Comparison of ENCODE assay signal across 8 mouse cellular contexts in the genomic region with DNA sequence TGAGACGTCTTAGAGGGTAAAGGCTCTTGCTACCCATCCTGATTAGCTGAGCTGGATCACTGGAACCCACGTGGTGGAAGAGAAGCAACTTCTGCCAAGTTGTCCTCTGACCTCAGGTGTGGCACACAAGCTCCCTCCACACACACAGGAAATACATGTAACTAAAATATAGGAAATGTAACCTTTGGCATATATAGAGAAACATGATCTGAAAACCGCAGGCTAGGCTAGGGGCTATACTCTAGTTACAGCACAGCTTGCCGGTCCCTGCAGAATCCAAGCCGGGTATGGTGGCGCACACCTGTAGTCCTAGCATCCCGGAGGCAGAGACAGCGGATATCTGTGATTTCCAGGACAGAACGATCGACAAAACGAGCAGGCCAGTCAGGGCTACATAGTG. TPM values are rescaled to one million over a fixed set of nuclear protein-coding genes. Genes with fewer than 3 reads are reported as not detected.
DNase-seq lines count a peak whose midpoint lies in the region; ATAC-seq lines count a peak whose summit lies in the region.

No protein-coding gene starts in this region.

- peak overlapping the region; percentile 81 for H3K9ac ChIP-seq in hindbrain, embryonic 14.5 days

- peaks cover 24% of the 10 kb centered on the region for H3K4me1 ChIP-seq in hindbrain, embryonic 14.5 days (replicated peaks; ENCODE audit: control insufficient read depth, insufficient read depth, low read length)
- peaks cover 26% of the 10 kb centered on the region for H3K4me1 ChIP-seq in midbrain, embryonic 10.5 days

- H3K36me3 ChIP-seq in hindbrain, embryonic 14.5 days (replicated peaks; ENCODE audit: control insufficient read depth, insufficient read depth) = peaks cover 22% of the 10 kb centered on the region
- H3K36me3 ChIP-seq in midbrain, embryonic 10.5 days = peaks cover 23% of the 10 kb centered on the region

- peak overlapping the region; percentile 83 for H3K4me3 ChIP-seq in hindbrain, embryonic 14.5 days (replicated peaks; ENCODE audit: low read length)
- H3K4me3 ChIP-seq in midbrain, embryonic 10.5 days = peak overlapping the region; percentile 86

- no peaks in the 10 kb centered on the region for H3K9me3 ChIP-seq in hindbrain, embryonic 14.5 days (ENCODE audit: control insufficient read depth, low read length)
- H3K9me3 ChIP-seq in midbrain, embryonic 10.5 days (replicated peaks) = no peaks in the 10 kb centered on the region

- peak; percentile 31; the same call in 1 of the 2 replicates for ATAC-seq in hindbrain, embryonic 14.5 days (ENCODE audit: low FRiP score)

- H3K4me2 ChIP-seq in hindbrain, embryonic 14.5 days (replicated peaks) = peak overlapping the region; percentile 96

- peak overlapping the region; percentile 83 for H3K27ac ChIP-seq in hindbrain, embryonic 14.5 days
- peak overlapping the region; percentile 89 for H3K27ac ChIP-seq in midbrain, embryonic 10.5 days (replicated peaks)

- no peaks in the 10 kb centered on the region for H3K27me3 ChIP-seq in hindbrain, embryonic 14.5 days (ENCODE audit: control insufficient read depth, insufficient read depth, low read length)
- no peaks in the 10 kb centered on the region for H3K27me3 ChIP-seq in midbrain, embryonic 10.5 days (ENCODE audit: low read depth, poor library complexity, severe bottlenecking)

- WGBS in hindbrain, embryonic 14.5 days = 2% methylated on average over 11 of the region's 11 CpGs
- under 1% methylated on average over 11 of the region's 11 CpGs for WGBS in midbrain, embryonic 10.5 days

- DNase-seq in adrenal gland, postnatal 25 days = peak; percentile 6
- DNase-seq in adrenal gland, adult 18-20 months (ENCODE audit: low spot score in 2 of 2) = no peak
- peak; percentile 5 to 10 for DNase-seq in spleen, postnatal 36 days (ENCODE audit: low spot score in 2 of 2)
- DNase-seq in spleen, postnatal 14 days (ENCODE audit: low spot score in 2 of 2) = no peak
- DNase-seq in hindbrain, embryonic 14.5 days (ENCODE audit: low spot score) = peak; percentile 30
- no peak for DNase-seq in midbrain, embryonic 10.5 days (ENCODE audit: low spot score)
- DNase-seq in layer of hippocampus, adult 18-20 months (ENCODE audit: low spot score in 2 of 2) = no peak
- no peak for DNase-seq in natural killer cell, adult 2 months (ENCODE audit: low spot score in 2 of 2)

RNA-seq across cellular contexts. Expression of gene Thumpd3, which starts 0.5 kb away (rescaled TPM):
- total RNA-seq in adrenal gland, postnatal 25 days (2021) = 39.1 and 48.1 TPM in 2 replicates
- total RNA-seq in adrenal gland, adult 18-20 months (2021) = 10 to 100 TPM; 38.6 to 40.9 TPM
- polyA plus RNA-seq in hindbrain, embryonic 14.5 days (2014; fragmentation: Nextera tagmentation; extraction: Ambion mirVana) = 45.5 and 49.1 TPM in 2 replicates
- 73.2 and 74.9 TPM in 2 replicates for polyA plus RNA-seq in midbrain, embryonic 10.5 days (2016; fragmentation: Nextera tagmentation; extraction: Ambion mirVana)
- 10 to 100 TPM; 30.0 to 30.3 TPM for total RNA-seq in layer of hippocampus, adult 18-20 months (2021)

RNA-seq across cellular contexts. Expression of gene Setd5, which starts 31.6 kb away (rescaled TPM):
- 128 TPM in 2 replicates for total RNA-seq in adrenal gland, postnatal 25 days (2021)
- total RNA-seq in adrenal gland, adult 18-20 months (2021) = 10 to 100 TPM; 72.2 to 86.2 TPM
- 53.3 and 58.7 TPM in 2 replicates for polyA plus RNA-seq in hindbrain, embryonic 14.5 days (2014; fragmentation: Nextera tagmentation; extraction: Ambion mirVana)
- polyA plus RNA-seq in midbrain, embryonic 10.5 days (2016; fragmentation: Nextera tagmentation; extraction: Ambion mirVana) = 74.3 and 79.0 TPM in 2 replicates
- 10 to 100 TPM; 92.8 to 95.7 TPM for total RNA-seq in layer of hippocampus, adult 18-20 months (2021)

Comparison
In these comparisons a context has a peak if more than half of its experiments do, and no peak if none do; other contexts are left out.
1. DNase-seq: peak in adrenal gland, postnatal 25 days (single experiment), spleen, postnatal 36 days (2 of 2) and hindbrain, embryonic 14.5 days (single experiment); none in adrenal gland, adult 18-20 months (0 of 2), spleen, postnatal 14 days (0 of 2), midbrain, embryonic 10.5 days (single experiment), layer of hippocampus, adult 18-20 months (0 of 2) and natural killer cell, adult 2 months (0 of 2).